Mouse (Mus musculus): ENCODE measurements at regions not wholly inside any gene's neighbourhood (a gene's known extent, or its start where the extent isn't known, plus 50 kb on each side); places are given as distances from the start of the nearest gene placed in this dataset.
A peak's percentile ranks its signal among the peaks of the same experiment; 100 is the strongest.

- no peak overlapping the region for H3K9ac ChIP-seq (ENCODE audit: low read depth, low read length, severe bottlenecking)
- peaks cover 2% of the 10 kb centered on the region; the same call in 1 of the 2 replicates for H3K4me1 ChIP-seq (ENCODE audit: control insufficient read depth, insufficient read depth, low read length)
- no peaks in the 10 kb centered on the region for H3K9me3 ChIP-seq (ENCODE audit: control insufficient read depth, low read length)
- TF ChIP-seq POLR2A (IDR thresholded peaks at IDR 0.05; ENCODE audit: borderline replicate concordance, extremely low read depth, insufficient read depth, insufficient read length) = no peak
- no peaks in the 10 kb centered on the region for H3K27me3 ChIP-seq (ENCODE audit: control insufficient read depth, insufficient read depth, low read length)
- no peak overlapping the region for H3K4me3 ChIP-seq (replicated peaks; ENCODE audit: low read length)
- H3K36me3 ChIP-seq (ENCODE audit: control insufficient read depth, insufficient read depth, low read length) = no peaks in the 10 kb centered on the region
- WGBS = 50% methylated on average over 3 of the region's 3 CpGs
- H3K27ac ChIP-seq (replicated peaks; ENCODE audit: low read depth, low read length) = no peak overlapping the region
- DNase-seq (ENCODE audit: low spot score) (no peak), ATAC-seq (ENCODE audit: low FRiP score, low read depth) (no peak)
- no peak overlapping the region for H3K4me2 ChIP-seq (replicated peaks; ENCODE audit: low read depth, low read length, severe bottlenecking)
Measured at GRCm38 (mm10) chr17:13658321-13658978, 101.9 kb upstream of the Afdn start.

DNA sequence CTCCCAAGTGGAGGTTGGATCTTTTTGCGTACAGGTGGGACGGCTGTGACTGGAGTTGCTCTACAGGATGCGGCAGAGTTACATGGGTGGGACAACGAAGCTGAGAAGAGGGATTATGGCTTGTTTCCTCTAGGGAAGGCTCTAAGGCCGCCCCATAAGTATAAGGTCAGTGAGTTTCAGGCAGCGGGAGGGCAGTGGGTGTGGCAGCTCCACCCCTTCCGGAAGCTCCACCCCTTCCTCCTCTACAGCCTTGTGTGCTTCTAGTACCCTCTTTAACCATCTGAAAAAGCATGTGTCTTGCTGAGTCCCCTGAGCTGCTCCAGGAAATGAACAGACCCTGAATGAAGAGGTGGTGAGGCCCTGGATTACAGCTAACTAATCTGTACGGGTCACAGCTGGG, 101.2 kb upstream of the Afdn start:
- WGBS = 32% methylated on average over 8 of the region's 8 CpGs
- Histone ChIP-seq H3K4me1 (ENCODE audit: control insufficient read depth, insufficient read depth, low read length) (peaks cover 2% of the 10 kb centered on the region; the same call in 1 of the 2 replicates), H3K36me3 (ENCODE audit: control insufficient read depth, insufficient read depth, low read length) (no peaks in the 10 kb centered on the region), H3K27me3 (ENCODE audit: control insufficient read depth, insufficient read depth, low read length) (no peaks in the 10 kb centered on the region), H3K9me3 (ENCODE audit: control insufficient read depth, low read length) (no peaks in the 10 kb centered on the region), H3K4me3 (replicated peaks; ENCODE audit: low read length) (no peak overlapping the region), H3K4me2 (replicated peaks; ENCODE audit: low read depth, low read length, severe bottlenecking) (no peak overlapping the region), H3K27ac (replicated peaks; ENCODE audit: low read depth, low read length) (no peak overlapping the region), H3K9ac (ENCODE audit: low read depth, low read length, severe bottlenecking) (no peak overlapping the region)
- DNase-seq (ENCODE audit: low spot score) (no peak), ATAC-seq (ENCODE audit: low FRiP score, low read depth) (peak; percentile 13; the same call in 1 of the 2 replicates)
- TF ChIP-seq POLR2A (IDR thresholded peaks at IDR 0.05; ENCODE audit: borderline replicate concordance, extremely low read depth, insufficient read depth, insufficient read length) = no peak

- ATAC-seq (ENCODE audit: low FRiP score, low read depth) = no peak
Measured at GRCm38 (mm10) chr17:13659943-13660342, 100.4 kb upstream of the Afdn start.

DNA sequence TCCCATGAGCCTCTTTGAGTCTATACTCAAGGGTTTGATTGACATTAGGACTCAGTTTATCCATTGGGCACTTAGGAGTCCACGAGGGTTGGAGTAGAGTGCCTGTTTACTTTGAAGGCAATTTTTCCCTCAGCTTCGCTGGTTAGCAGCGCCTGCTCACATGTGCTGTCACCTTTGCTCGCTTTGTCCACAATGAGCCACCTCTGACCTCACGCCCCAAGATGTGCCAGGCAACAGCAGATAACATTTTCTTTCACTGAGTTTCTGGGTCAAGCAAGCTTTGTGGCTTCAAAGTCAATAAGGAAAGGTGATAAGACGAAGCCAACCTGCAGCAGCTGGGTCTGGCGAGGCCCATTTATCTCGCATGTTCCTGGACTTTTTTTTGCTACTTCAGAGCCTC, 99.3 kb upstream of the Afdn start:
- no peak for DNase-seq (ENCODE audit: low spot score)
- TF ChIP-seq POLR2A (IDR thresholded peaks at IDR 0.05; ENCODE audit: borderline replicate concordance, extremely low read depth, insufficient read depth, insufficient read length) = no peak
- WGBS = 79% methylated on average over 8 of the region's 8 CpGs
- Histone ChIP-seq H3K27ac (replicated peaks; ENCODE audit: low read depth, low read length) (no peak overlapping the region), H3K9ac (ENCODE audit: low read depth, low read length, severe bottlenecking) (no peak overlapping the region), H3K4me2 (replicated peaks; ENCODE audit: low read depth, low read length, severe bottlenecking) (no peak overlapping the region), H3K27me3 (ENCODE audit: control insufficient read depth, insufficient read depth, low read length) (no peaks in the 10 kb centered on the region), H3K4me1 (ENCODE audit: control insufficient read depth, insufficient read depth, low read length) (peaks cover 2% of the 10 kb centered on the region; the same call in 1 of the 2 replicates), H3K36me3 (ENCODE audit: control insufficient read depth, insufficient read depth, low read length) (no peaks in the 10 kb centered on the region), H3K9me3 (ENCODE audit: control insufficient read depth, low read length) (no peaks in the 10 kb centered on the region), H3K4me3 (replicated peaks; ENCODE audit: low read length) (no peak overlapping the region)
- ATAC-seq (ENCODE audit: low FRiP score, low read depth) = no peak

More at GRCm38 (mm10) chr17:13659943-13660342, 100.4 kb upstream of the Afdn start:
- H3K36me3 ChIP-seq (ENCODE audit: control insufficient read depth, insufficient read depth, low read length) = no peaks in the 10 kb centered on the region
- peaks cover 2% of the 10 kb centered on the region; the same call in 1 of the 2 replicates for H3K4me1 ChIP-seq (ENCODE audit: control insufficient read depth, insufficient read depth, low read length)
- WGBS = 80% methylated on average over 4 of the region's 4 CpGs
- no peak overlapping the region for H3K9ac ChIP-seq (ENCODE audit: low read depth, low read length, severe bottlenecking)
- no peak for TF ChIP-seq POLR2A (IDR thresholded peaks at IDR 0.05; ENCODE audit: borderline replicate concordance, extremely low read depth, insufficient read depth, insufficient read length)
- no peak overlapping the region for H3K4me3 ChIP-seq (replicated peaks; ENCODE audit: low read length)
- no peaks in the 10 kb centered on the region for H3K27me3 ChIP-seq (ENCODE audit: control insufficient read depth, insufficient read depth, low read length)
- no peak for DNase-seq (ENCODE audit: low spot score)
- no peaks in the 10 kb centered on the region for H3K9me3 ChIP-seq (ENCODE audit: control insufficient read depth, low read length)
- no peak overlapping the region for H3K4me2 ChIP-seq (replicated peaks; ENCODE audit: low read depth, low read length, severe bottlenecking)
- no peak overlapping the region for H3K27ac ChIP-seq (replicated peaks; ENCODE audit: low read depth, low read length)

GRCm38 (mm10) chr17:13662152-13662551, 98.2 kb upstream of the Afdn start:
- 74% methylated on average over 4 of the region's 4 CpGs for WGBS
- Histone ChIP-seq H3K9me3 (ENCODE audit: control insufficient read depth, low read length) (no peaks in the 10 kb centered on the region), H3K27me3 (ENCODE audit: control insufficient read depth, insufficient read depth, low read length) (no peaks in the 10 kb centered on the region), H3K4me1 (ENCODE audit: control insufficient read depth, insufficient read depth, low read length) (no peaks in the 10 kb centered on the region), H3K4me2 (replicated peaks; ENCODE audit: low read depth, low read length, severe bottlenecking) (no peak overlapping the region), H3K36me3 (ENCODE audit: control insufficient read depth, insufficient read depth, low read length) (no peaks in the 10 kb centered on the region), H3K4me3 (replicated peaks; ENCODE audit: low read length) (no peak overlapping the region), H3K9ac (ENCODE audit: low read depth, low read length, severe bottlenecking) (no peak overlapping the region), H3K27ac (replicated peaks; ENCODE audit: low read depth, low read length) (no peak overlapping the region)
- no peak for DNase-seq (ENCODE audit: low spot score)
- no peak for ATAC-seq (ENCODE audit: low FRiP score, low read depth)
- no peak for TF ChIP-seq POLR2A (IDR thresholded peaks at IDR 0.05; ENCODE audit: borderline replicate concordance, extremely low read depth, insufficient read depth, insufficient read length)
